Mouse (Mus musculus) MEL (cell line): ENCODE measurements around the gene Mfap1a.

ENCODE experiments used
- CTCF ChIP-seq, 3 experiments: IDR thresholded peaks in 2 of 3; conservative IDR thresholded peaks in 1 of 3; 2 replicates each; pipeline ENCODE4 v1.5.1; 2011 to 2012; ENCODE audit warnings: low read length in 3 of 3, low read depth in 2 of 3, mild to moderate bottlenecking in 2 of 3, improper control_type of control experiment in 1 of 3, inconsistent platforms in 1 of 3, mixed read lengths in 1 of 3, moderate library complexity in 1 of 3; ENCODE audit not compliant: control insufficient read depth in 1 of 3, insufficient read depth in 1 of 3, poor library complexity in 1 of 3, severe bottlenecking in 1 of 3
- E2F4 ChIP-seq: IDR thresholded peaks from 2 replicates; pipeline ENCODE4 v1.6.1; 2011; ENCODE audit warnings: low read depth, low read length, improper control_type of control experiment, borderline replicate concordance
- ELF1 ChIP-seq: IDR thresholded peaks from 2 replicates; pipeline ENCODE4 v1.6.1; 2014; ENCODE audit warnings: low read depth, mild to moderate bottlenecking, inconsistent platforms, low read length, improper control_type of control experiment, moderate library complexity
- EP300 ChIP-seq, 2 experiments: IDR thresholded peaks; 2 replicates each; pipeline ENCODE4 v1.6.1; 2011; ENCODE audit warnings: improper control_type of control experiment in 2 of 2, low read length in 2 of 2, low read depth in 1 of 2, mild to moderate bottlenecking in 1 of 2
- ETS1 ChIP-seq: IDR thresholded peaks from 2 replicates; pipeline ENCODE4 v1.6.1; 2012; ENCODE audit warnings: low read depth, mild to moderate bottlenecking, inconsistent platforms, low read length, improper control_type of control experiment, moderate library complexity
- HCFC1 ChIP-seq: IDR thresholded peaks from 2 replicates; pipeline ENCODE4 v1.6.1; 2012; ENCODE audit warnings: low read depth, mild to moderate bottlenecking, inconsistent platforms, low read length, improper control_type of control experiment, moderate library complexity
- KAT2A ChIP-seq: conservative IDR thresholded peaks from 2 replicates; pipeline ENCODE4 v1.6.1; 2012; ENCODE audit warnings: low read depth, low read length, improper control_type of control experiment, inconsistent platforms
- MAZ ChIP-seq: IDR thresholded peaks from 2 replicates; pipeline ENCODE4 v1.6.1; 2012; ENCODE audit warnings: low read depth, mild to moderate bottlenecking, inconsistent platforms, low read length, improper control_type of control experiment
- NRF1 ChIP-seq: IDR thresholded peaks from 2 replicates; pipeline ENCODE4 v1.6.1; 2014; ENCODE audit warnings: low read depth, mild to moderate bottlenecking, inconsistent platforms, low read length, improper control_type of control experiment, moderate library complexity; ENCODE audit not compliant: poor library complexity, insufficient read depth, severe bottlenecking
- POLR2AphosphoS5 ChIP-seq: IDR thresholded peaks from 2 replicates; pipeline ENCODE4 v1.6.1; 2012; ENCODE audit warnings: low read depth, borderline replicate concordance, mild to moderate bottlenecking, inconsistent platforms, low read length, moderate library complexity, mixed read lengths
- TBP ChIP-seq: IDR thresholded peaks from 2 replicates; pipeline ENCODE4 v1.8.0; 2011; ENCODE audit warnings: low read depth, low read length, improper control_type of control experiment
- USF2 ChIP-seq, 2 experiments: IDR thresholded peaks; 2 replicates each; pipeline ENCODE4 v1.6.1; 2011 to 2012; ENCODE audit warnings: improper control_type of control experiment in 2 of 2, low read length in 2 of 2, borderline replicate concordance in 1 of 2, inconsistent platforms in 1 of 2, low read depth in 1 of 2, mild to moderate bottlenecking in 1 of 2; ENCODE audit not compliant: insufficient read depth in 1 of 2

GRCm38 (mm10) chr2:121455534-121455933, 50.9 kb downstream of the Mfap1a start:
- TF ChIP-seq ETS1 (no peak), CTCF (IDR thresholded peaks at IDR 0.05 in 2 of 3, conservative IDR thresholded peaks at IDR 0.05 in 1 of 3; ENCODE audit: control insufficient read depth in 1 of 3, insufficient read depth in 1 of 3, low read depth in 2 of 3, low read length in 3 of 3, poor library complexity in 1 of 3, severe bottlenecking in 1 of 3) (no peak), MAZ (no peak), HCFC1 (no peak), POLR2AphosphoS5 (no peak), USF2 (IDR thresholded peaks at IDR 0.05; ENCODE audit: borderline replicate concordance in 1 of 2, insufficient read depth in 1 of 2, low read depth in 1 of 2, low read length in 2 of 2) (no peak), E2F4 (no peak), KAT2A (no peak), NRF1 (no peak), ELF1 (no peak), TBP (no peak), EP300 (IDR thresholded peaks at IDR 0.05; ENCODE audit: low read depth in 1 of 2, low read length in 2 of 2) (no peak)
